Mouse (Mus musculus): Measurements from ENCODE around the gene Usp39.

Usp39 gene

DNA sequence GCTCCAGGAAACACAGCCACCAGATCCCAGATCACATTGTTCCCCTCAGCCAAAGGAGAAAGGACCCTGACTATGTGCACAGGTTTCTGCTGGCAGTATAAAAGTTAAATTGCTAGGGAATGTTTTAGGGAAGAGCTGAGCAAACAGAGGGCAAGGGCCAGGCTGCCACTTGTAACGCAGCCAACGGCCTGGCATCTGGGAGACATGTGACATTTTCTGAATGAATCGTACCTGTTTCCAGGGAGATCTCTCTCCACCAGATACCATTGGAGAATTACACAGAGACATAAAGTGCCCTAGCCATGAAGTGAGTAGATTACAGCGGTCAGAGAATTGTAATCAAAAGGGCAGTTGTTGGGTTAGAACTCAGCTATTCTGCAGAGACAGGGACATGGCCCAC is 28.2 kb upstream of the Usp39 start:
- DNase-seq (ENCODE audit: extremely low read depth, insufficient read length, low spot score): no peak

DNA sequence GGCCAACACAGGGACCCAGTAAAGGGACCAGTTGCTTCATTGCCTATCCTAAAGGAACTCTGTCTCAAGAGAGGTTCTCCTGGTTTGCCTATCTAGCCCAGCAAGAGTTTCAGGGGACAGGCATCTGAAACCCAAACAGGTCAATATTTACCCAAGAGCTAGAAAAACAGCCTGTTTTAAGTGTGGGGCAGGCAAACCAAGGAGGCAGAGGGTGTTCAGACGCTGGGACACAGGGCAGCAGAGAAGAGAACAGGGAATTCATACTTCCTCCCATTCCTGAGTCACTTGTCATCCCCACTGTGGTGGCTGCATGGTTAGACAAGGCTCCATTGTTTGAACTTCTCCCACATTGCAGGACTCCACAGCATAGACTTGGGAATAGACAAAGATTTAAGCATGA is 26.6 kb upstream of the Usp39 start:
- no peak for DNase-seq (ENCODE audit: extremely low read depth, insufficient read length, low spot score)

DNA sequence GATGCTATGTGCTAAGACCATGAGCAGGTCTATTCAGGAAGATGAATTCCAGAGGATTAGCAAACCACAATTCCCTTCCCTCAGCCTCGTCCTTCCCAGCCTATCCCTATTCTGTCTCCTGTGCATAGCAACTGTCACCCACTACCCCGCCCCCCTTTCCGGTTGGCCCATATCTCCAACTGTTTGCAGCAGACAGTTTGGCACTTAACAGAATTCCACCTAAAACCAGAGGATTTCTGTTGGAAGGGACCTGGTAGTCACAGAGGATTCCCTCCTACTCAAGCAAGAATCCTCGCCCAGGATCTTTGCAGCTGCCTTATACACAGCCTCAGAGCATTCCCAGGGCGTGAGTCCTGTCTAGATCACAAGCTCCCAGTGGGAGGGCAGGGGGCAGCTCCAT is 26.2 kb upstream of the Usp39 start:
- peak; percentile 80 for DNase-seq (ENCODE audit: extremely low read depth, insufficient read length, low spot score)

DNA sequence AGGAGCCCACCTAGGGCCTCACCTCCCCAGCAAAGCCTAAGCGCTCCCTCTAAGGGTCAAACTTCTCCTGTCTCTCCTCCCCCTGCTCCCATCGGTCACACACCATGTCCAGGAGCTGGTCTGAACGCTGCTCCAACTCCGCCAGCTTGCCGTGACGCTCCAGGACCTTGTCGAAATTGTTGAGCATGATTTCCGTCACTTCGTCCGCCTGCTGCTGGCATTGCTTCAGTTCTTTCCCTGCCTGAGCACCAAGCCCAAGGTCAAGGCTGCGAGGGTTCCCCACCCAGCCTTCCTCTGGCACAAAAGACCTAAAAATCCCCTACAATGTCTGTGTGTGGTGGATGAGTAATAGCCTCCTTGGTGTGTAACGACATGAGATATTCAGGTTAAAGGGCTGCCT is 25.1 kb upstream of the Usp39 start:
- DNase-seq (ENCODE audit: extremely low read depth, insufficient read length, low spot score): peak; percentile 70

DNA sequence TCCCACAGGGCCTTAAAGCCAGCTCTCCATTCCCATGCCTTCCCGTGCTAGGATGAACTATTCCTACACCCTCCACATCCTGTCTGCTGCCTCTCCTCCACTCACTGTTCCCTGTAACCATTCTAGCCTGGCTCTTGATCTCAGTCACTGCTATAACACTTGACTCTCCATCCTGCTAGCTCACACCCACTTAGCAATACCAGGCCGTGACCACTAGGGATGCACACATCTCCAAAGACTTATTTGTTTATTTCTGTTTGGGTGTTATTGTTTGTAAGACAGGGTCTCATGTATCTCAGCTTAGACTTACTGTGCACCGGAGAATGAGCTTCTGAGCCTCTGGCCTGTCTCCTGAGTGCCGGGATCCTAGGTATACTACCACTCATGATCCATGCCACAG is 24.6 kb upstream of the Usp39 start:
- DNase-seq (ENCODE audit: extremely low read depth, insufficient read length, low spot score): no peak

DNA sequence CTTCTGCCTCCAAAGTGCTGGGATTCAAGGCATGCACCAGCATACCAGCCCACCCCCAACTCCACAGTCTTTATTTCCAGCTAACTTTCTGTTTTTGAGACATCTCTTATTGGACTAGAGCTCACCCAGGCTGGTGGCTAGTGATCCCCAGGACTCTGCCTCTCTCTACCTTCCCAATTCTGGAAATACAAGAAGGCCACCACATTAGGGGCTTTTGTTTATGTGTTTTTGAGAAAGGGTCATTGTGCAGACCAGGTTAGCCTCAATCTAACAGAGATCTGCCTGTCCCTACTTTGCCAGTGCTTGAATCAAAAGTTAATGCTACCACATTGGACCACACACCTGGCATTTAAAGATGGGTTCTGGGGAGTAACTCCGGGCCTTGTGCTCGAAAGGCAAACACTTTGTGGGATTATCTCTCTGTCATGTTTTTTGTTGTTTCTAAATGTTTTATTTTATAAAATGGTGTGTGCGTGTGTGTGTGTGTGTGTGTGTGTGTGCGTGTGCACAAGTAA is 22.5 kb upstream of the Usp39 start:
- no peak for DNase-seq (ENCODE audit: extremely low read depth, insufficient read length, low spot score)

DNA sequence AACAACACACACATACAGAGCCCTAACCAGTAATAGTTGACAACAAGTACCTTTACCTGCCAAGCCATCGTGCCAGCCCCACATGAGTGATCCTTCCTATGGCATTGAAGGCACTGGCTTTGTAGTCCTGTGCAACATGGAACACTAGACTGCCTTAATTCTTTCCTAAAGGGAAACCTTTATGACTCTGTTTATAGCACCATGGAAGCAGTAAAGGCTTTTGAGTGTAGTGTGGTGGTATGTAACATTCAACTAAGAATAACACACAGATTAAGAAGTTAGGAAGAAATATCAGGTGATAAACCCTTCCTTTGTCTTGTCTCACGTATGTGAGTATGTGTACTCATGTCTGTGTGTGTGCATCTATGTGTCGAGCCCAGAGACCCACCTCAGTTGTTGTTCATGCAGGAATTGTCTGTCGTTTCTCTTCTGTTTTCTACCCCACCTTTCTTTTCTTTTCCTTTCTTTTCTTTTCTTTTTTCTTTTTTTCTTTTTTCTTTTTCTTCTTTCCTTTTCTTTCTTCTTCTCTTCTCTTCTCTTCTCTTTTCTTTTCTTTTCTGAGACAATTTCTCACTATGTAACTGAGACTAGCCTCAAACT is 22.0 kb upstream of the Usp39 start, which contains the start of gene Rnf181:
TSS of gene Rnf181 (minus strand) at position 113 of the 600 bp plus-strand sequence.
- DNase-seq (ENCODE audit: extremely low read depth, insufficient read length, low spot score): no peak

DNA sequence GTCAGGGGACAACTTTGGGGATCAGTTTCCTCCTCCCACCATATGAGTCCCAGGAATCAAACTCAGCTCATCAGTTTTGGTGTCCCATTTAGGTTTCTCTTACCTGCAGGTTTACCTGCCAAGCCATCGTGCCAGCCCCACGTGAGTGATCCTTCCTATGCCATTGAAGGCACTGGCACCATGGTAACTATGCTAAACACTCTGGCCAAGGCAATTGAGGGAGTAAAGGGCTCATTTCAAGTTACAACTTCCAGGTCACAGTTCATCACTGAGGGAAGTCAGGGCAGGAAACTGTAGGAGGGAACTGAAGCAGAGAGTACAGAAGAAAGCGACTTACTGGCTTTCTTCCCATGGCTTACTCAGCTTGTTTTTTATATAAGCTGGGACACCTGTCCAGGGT is 21.3 kb upstream of the Usp39 start:
- DNase-seq (ENCODE audit: extremely low read depth, insufficient read length, low spot score): no peak

DNA sequence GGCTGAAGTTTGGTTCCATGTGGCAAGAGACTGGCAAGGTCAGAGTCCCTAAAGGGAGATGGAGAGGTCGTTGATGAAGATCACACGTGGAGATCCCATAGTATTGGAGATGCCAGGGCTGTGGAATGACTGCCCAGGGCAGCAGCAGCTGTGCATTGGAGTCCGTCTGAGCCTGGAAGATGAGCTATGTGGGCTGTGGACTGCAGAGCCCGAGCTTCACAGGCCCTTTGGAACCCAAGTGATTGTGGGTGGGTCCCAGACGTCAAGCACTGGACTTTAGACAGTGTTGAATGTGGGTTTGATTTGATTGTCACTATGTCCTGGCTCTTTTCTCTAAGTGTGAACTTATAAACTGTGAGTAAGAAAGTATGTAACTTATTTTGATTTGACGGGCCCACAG is 20.0 kb upstream of the Usp39 start:
- DNase-seq (ENCODE audit: extremely low read depth, insufficient read length, low spot score): no peak

DNA sequence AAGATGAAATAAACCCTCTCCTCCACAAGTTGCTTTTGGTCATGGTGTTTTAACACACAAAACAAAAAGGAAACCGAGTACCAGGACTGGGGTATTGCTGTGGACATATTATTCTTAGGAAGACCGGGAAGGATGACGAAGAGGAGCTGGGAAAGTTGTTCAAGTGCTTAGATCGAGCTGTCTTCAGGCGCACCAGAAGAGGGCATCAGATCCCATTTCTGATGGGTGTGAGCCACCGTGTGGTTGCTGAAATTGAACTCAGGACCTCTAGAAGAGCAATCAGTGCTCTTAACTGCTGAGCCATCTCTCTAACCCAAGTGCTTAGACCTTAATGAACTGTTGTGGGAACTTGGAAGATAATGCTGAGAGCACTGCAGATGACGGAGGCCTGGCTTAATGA is 19.0 kb upstream of the Usp39 start:
- DNase-seq (ENCODE audit: extremely low read depth, insufficient read length, low spot score): no peak

DNA sequence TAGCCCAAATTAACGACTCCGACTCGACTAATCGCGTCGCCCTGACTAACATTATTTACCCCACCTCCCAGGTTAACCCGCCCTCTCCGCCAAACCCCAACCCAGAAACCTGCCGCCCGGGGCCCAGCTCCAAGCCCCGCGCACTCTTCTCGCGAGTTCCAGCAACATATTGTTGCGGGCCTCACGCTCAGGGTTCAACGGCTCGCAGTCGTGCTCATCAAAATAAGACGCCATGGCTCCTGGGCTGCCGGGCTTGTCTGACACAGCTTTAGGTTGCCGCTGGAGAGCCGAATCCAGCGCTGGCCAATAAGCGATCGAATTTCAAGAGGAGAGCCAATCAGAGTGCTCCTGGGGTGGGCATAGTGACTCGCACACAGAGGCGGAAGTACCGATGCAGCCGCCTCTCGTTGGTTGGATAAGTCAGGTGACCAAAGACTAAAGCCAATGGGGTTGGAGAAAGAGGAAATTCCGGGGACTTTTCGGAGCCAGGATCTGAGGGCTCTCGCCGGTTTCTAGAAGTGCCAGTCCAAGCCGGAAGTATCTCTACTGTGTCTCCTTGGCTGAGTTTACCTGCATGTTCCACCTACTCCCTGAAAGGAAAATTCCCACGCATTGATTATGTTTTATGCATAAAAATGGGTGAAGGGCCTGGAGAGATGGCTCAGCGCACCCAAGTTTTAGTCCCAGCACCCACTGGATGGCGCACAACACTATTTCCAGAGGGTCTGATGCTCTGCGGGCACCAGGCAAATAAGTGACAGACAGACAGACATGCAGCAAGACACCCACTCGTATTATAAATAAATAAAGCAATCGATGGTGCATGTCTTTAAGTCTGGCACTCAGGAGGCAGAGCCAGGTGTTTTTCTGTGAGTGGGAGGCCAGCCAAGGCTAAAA is 17.4 kb upstream of the Usp39 start:
- DNase-seq (ENCODE audit: extremely low read depth, insufficient read length, low spot score): peak; percentile 86

DNA sequence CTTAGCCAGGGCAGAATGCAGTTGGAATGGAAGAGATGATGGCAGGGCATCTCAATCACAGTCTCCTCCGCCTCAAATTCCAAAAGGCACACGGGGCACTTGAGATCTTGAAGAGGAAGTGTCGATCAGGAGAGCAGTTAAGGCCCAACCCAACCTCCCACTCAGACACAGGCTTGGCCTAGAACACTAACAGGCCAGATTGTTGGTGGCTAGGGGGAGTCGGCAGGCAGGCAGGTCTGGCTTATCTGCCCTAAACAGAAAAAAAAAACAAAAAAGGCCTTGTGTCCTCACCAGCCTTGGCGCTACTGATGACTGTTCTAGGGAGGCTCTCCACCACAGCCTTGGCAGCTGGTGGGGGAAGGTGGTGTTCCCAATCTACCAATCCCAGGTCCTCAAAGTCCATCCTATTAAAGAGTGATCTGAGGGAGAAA is 16.2 kb upstream of the Usp39 start:
- no peak for DNase-seq (ENCODE audit: extremely low read depth, insufficient read length, low spot score)

DNA sequence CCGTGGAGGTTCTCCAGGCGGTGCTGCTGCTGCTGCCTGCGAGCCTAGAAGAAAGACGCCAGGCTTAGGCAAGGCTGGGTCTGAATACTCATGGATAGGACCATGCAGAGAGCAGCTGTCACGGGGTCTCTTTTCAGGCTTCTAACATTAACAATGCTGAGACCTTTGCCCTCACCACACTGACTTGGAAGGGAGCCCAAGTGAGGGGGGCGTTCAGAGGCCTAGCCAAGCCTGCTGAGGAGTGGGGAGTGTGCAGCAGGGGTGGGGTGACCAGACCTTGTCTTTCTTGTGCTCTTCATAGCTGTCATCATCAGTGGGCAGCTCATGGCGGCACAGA is 15.6 kb upstream of the Usp39 start:
- no peak for DNase-seq (ENCODE audit: extremely low read depth, insufficient read length, low spot score)

DNA sequence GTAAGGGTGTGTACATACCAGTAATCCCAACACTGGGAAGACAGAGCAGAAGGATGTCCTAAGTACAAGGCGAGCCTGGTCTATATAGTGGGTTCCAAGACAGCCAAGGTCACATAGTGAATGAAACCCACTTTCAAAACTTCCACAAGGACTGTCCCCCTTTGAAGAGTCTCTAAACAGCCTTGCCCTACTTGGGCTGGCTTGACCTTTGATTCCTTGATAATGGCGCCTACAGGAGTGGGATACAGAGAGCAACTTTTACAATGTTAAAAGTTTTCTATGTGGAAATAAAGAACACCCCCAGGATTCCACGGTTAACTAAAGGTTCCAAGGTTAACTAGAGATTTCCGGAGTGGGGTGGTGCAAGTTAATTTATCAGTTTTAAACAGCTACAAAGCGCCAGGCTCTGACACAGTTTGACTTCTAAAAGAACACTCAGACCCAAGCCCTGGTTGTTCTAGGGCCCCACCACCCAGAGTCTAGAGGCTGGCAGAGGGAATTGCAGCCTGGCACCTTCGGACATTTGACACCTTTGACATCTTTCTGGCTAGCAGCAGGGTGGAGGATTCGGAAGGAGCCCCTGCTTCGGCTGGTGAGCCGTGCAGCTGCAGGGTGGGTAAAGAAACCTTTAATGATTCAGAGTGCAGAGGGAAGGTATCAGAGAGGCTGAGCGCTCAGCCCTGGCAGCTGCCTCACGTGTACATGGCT is 15.1 kb upstream of the Usp39 start:
- DNase-seq (ENCODE audit: extremely low read depth, insufficient read length, low spot score): no peak

DNA sequence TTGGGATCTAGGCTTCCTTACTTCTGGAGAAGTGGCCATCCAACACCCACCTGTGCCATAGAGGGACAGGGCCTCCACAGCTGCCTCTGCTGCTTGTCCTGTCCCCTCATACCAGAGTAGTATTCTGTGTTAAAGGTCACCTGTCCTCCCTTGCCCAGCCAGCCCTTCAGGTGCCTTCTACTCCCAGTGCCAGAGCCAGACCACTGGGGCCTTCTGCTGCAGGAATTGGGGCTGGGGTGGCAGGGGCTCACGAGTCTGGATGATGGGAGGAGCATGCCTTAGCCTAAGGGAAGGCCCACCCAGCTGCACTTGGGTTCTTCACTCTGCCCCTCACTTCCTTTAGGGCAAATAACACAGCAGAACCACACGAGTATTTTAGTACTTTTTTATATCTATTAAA is 14.4 kb upstream of the Usp39 start:
- no peak for DNase-seq (ENCODE audit: extremely low read depth, insufficient read length, low spot score)

DNA sequence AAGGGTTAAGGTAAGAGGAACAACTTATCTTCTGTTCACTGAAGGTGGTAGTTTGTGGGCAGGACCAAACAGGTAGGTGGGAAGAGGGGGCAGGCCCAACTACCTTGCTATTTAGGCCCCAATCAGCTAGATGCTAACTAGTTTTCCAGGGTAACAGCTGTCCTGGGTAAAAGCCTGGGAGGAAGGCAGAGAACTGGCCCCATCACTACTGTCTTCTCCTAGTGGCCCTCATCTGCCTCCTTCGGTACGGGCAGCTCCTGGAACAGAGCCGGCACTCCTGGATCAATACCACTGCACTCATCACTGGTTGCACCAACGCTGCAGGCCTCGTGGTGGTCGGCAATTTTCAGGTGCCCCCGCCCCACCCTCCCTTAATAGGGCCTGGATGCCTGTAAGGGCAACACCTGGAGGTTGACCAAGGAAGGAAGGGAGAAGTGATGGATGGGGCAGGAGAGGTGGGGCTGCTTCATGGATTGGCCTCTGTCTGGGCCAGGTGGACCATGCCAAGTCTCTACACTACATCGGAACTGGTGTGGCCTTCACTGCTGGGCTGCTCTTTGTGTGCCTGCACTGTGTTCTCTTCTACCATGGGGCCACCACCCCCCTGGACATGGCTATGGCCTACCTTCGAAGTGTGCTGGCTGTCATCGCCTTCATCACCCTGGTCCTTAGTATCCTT is 13.2 kb upstream of the Usp39 start:
- DNase-seq (ENCODE audit: extremely low read depth, insufficient read length, low spot score): no peak

DNA sequence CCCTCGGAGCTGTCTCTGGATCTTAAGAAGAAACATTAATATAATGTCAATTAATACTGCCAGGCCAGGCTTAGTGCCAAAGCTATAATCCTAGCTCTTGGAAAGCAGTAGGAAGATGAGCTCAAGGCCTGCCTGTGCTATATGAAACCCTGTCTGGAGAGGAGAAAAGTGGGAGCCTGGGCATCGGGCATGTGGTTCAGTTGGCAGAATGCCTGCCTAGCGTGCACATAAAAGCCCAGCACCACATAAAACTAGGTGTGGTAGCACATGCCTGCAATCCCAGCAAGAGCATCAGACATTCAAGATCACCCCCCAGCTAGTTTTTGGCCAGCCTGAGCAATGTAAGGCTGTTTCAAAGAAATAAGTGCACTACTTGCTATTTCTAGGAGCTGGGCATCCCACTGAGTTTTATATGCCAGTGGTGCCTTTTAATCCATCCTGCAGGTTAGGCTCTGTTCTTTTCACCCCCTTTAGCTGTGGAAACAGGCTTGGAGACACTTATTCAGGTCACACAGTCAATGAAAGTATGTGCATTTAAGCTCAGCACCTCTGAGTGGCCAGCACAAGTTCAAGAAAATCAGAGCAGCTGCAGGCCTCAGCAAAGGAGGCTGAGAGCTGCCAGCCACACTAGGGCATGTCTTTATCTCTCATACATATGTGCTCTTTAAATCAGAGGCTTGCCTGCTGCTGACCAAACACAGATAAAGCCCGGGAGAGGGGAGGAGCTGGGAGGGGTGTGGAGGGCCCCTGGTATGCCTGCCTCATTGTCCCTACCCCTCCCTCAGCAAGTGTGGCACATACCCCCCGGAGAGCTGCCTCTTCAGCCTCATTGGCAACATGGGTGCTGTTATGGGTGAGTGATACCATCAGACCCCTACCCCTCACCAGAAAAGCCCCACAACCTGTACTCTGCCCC is 12.4 kb upstream of the Usp39 start:
- no peak for DNase-seq (ENCODE audit: extremely low read depth, insufficient read length, low spot score)

DNA sequence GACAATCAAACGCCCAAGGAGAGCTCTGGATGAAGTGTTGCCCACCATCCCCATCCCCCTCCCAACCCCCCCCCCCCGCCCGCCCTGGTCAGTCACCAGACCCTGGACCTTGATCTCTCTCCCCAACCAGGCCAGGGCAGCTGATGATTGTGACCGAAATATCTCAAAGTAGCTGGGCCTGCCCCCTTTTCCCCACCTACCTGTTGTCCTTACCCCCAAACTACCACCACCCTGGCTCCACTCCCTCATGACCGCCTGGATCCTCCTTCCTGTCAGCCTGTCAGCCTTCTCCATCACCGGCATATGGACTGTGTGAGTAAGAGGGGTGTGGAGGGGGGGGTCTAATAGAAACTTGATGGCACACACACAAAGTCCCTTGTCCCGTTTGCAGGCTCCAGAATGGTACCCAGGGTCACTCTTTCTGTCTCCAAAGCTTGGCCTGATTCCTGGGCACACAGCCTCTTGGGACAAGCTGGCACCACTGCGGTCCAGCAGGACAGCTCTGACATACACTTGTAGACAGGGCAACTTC is 11.1 kb upstream of the Usp39 start:
- DNase-seq (ENCODE audit: extremely low read depth, insufficient read length, low spot score): no peak

DNA sequence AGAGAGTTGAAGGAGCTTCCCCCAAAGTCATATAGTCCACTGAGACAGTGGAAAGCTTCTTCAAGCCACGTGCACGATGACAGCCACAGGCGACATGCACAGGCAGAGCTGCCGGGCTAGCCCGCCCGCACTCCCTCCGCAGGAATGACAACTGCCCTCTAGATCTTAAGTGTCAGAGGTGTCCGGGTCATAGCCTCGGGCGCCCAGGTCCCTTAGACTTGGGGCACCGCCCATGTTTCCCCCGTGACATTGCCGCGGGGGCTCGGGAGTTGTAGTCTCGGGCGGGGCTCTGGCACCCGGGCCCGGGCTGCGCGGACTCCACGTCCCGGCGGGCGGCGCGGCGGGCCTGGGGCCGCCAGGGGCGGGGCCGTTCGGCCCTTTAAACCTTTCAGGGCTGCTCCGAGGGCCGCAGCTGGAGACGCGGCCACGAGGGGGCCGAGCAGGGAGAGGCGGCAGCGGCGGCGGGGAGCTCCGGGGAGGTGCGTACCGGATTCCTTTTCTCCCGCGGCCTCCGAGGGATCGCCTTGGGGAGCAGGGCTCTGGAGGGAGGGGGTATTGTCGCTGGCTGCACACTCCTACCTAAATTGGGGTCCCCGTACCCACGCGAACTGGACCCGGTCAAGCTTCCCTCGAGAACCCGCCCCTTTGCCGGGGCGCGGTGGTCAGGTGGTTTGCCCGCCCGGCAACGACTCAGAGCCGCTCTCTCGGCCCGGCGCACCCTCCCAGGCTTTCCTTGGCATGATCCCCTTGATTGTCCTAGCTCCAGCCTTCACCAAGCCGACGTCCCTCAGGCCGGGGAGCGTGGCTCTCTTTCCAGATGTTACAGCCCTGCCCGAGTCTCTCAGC is 10.3 kb upstream of the Usp39 start, which contains the start of gene Tmem150a:
TSS of gene Tmem150a (plus strand) at position 382 of the 846 bp plus-strand sequence.
- peak; percentile 85 for DNase-seq (ENCODE audit: extremely low read depth, insufficient read length, low spot score)

Measured in 3134 (cell line).